Mouse (Mus musculus) ovary, postnatal 10 days (tissue): ENCODE data around the gene Ubap2.

ENCODE experiments used
- DNase-seq: peaks from one replicate; pipeline ENCODE4 v3.0.0; 2022; ENCODE audit warnings: low spot score

The Ubap2 gene

GRCm38 (mm10) chr4:41260691-41261090 is 14.3 kb downstream of the Ubap2 start:
- no peak for DNase-seq

- no peak for DNase-seq
Observed at GRCm38 (mm10) chr4:41259019-41259418, 15.9 kb downstream of the Ubap2 start.

GRCm38 (mm10) chr4:41257752-41258151 is 17.2 kb downstream of the Ubap2 start:
- no peak for DNase-seq

- DNase-seq = no peak
Observed at GRCm38 (mm10) chr4:41255564-41256210, 19.3 kb downstream of the Ubap2 start.

GRCm38 (mm10) chr4:41253756-41254155 is 21.2 kb downstream of the Ubap2 start:
- DNase-seq = no peak

GRCm38 (mm10) chr4:41245408-41245807 is 29.5 kb downstream of the Ubap2 start:
- no peak for DNase-seq

- DNase-seq = no peak
Observed at GRCm38 (mm10) chr4:41240916-41241315, 34.0 kb downstream of the Ubap2 start.

GRCm38 (mm10) chr4:41235621-41236020 is 39.3 kb downstream of the Ubap2 start:
- no peak for DNase-seq

- no peak for DNase-seq
Observed at GRCm38 (mm10) chr4:41226351-41226750, 48.6 kb downstream of the Ubap2 start.

- no peak for DNase-seq
Observed at GRCm38 (mm10) chr4:41225412-41225811, 49.5 kb downstream of the Ubap2 start.

GRCm38 (mm10) chr4:41208050-41208449 is 66.9 kb downstream of the Ubap2 start:
- no peak for DNase-seq

GRCm38 (mm10) chr4:41205751-41206150 is 69.2 kb downstream of the Ubap2 start:
- DNase-seq = no peak

- DNase-seq = no peak
Observed at GRCm38 (mm10) chr4:41202135-41202534, 72.8 kb downstream of the Ubap2 start.

- no peak for DNase-seq
Observed at GRCm38 (mm10) chr4:41196861-41197610, 77.9 kb downstream of the Ubap2 start.

- DNase-seq = no peak
Observed at GRCm38 (mm10) chr4:41195328-41195727, 79.6 kb downstream of the Ubap2 start.

GRCm38 (mm10) chr4:41192544-41193512 is 82.1 kb downstream of the Ubap2 start:
- DNase-seq = no peak

- DNase-seq = no peak
Observed at GRCm38 (mm10) chr4:41189809-41190208, 85.1 kb downstream of the Ubap2 start.

- DNase-seq = no peak
Observed at GRCm38 (mm10) chr4:41179825-41180725, 94.9 kb downstream of the Ubap2 start.

GRCm38 (mm10) chr4:41174631-41175030 is 100.3 kb downstream of the Ubap2 start:
- DNase-seq = no peak

- DNase-seq = no peak
Observed at GRCm38 (mm10) chr4:41170970-41171369, 104.0 kb downstream of the Ubap2 start.

GRCm38 (mm10) chr4:41165693-41166475 is 109.1 kb downstream of the Ubap2 start:
- peak; percentile 31 for DNase-seq
